Mouse (Mus musculus) limb, embryonic 11.5 days (tissue): Measurements from ENCODE around the gene Zfp775. TPM values are rescaled to one million over a fixed set of nuclear protein-coding genes. Genes with fewer than 3 reads are reported as not detected.
"Not testable (repeated sequence)": the region's sequence is repeated elsewhere in the genome, so short reads cannot be mapped to it uniquely, and the experiment has no call there.

Experiments
- ATAC-seq: fragments of 200-750 bp; cut with Nextera tagmentation; 2 replicates; pipeline ENCODE4 v1.8.0; 2017; ENCODE audit warnings: low read depth; ENCODE audit not compliant: insufficient number of reproducible peaks, low FRiP score, low TSS enrichment
- DNase-seq: peaks from one replicate; pipeline ENCODE4 v3.0.0-alpha.2; 2015; ENCODE audit warnings: low spot score
- H3K27ac ChIP-seq: fragments of 300-500 bp; sonication (generic); replicated peaks from 2 replicates; pipeline ENCODE4 v1.5.1; 2014; ENCODE audit warnings: low read depth, mild to moderate bottlenecking, low read length
- H3K27me3 ChIP-seq: fragments of 300-500 bp; sonication (generic); 2 replicates; pipeline ENCODE4 v1.6.1; 2014; ENCODE audit warnings: mild to moderate bottlenecking, low read length, mixed read lengths; ENCODE audit not compliant: control insufficient read depth, insufficient read depth
- H3K36me3 ChIP-seq: fragments of 300-500 bp; sonication (generic); 2 replicates; pipeline ENCODE4 v1.6.1; 2014; ENCODE audit warnings: mild to moderate bottlenecking, low read length, moderate library complexity, mixed read lengths; ENCODE audit not compliant: control insufficient read depth, insufficient read depth
- H3K4me1 ChIP-seq: fragments of 300-500 bp; sonication (generic); 2 replicates; pipeline ENCODE4 v1.6.1; 2014; ENCODE audit warnings: low read length, mixed read lengths; ENCODE audit not compliant: control insufficient read depth, insufficient read depth
- H3K4me2 ChIP-seq: fragments of 300-500 bp; sonication (generic); 2 replicates; pipeline ENCODE4 v1.6.1; 2014; ENCODE audit warnings: low read depth, mild to moderate bottlenecking, moderate library complexity; ENCODE audit not compliant: severe bottlenecking
- H3K4me3 ChIP-seq: fragments of 300-500 bp; sonication (generic); 2 replicates; pipeline ENCODE4 v1.5.1; 2014; ENCODE audit warnings: low read depth, low read length
- H3K9ac ChIP-seq: fragments of 300-500 bp; sonication (generic); 2 replicates; pipeline ENCODE4 v1.6.1; 2014; ENCODE audit warnings: mild to moderate bottlenecking, low read length
- H3K9me3 ChIP-seq: fragments of 300-500 bp; sonication (generic); 2 replicates; pipeline ENCODE4 v1.6.1; 2016; ENCODE audit warnings: low read length; ENCODE audit not compliant: control insufficient read depth
- WGBS: fragments of 180-500 bp; shearing (Covaris S2); extraction: QIAGEN DNeasy Blood & Tissue Kit; methylation state at CpG from one replicate; pipeline ENCODE4 v1.1.7; 2014; 5-methylcytosine and 5-hydroxymethylcytosine counted together
- polyA plus RNA-seq: library from polyadenylated mRNA; unstranded; fragments of >200 nt; fragmentation: Nextera tagmentation; extraction: Ambion mirVana; gene quantifications from 2 replicates; pipeline ENCODE4 v1.2.1, GENCODE M21; 2014

The Zfp775 gene
- polyA plus RNA-seq, 1 experiment from 2014 or later: 9.8 TPM

GRCm38 (mm10) chr6:48613464-48613863, 11.6 kb downstream of the Zfp775 start:
- no peaks in the 10 kb centered on the region for H3K27me3 ChIP-seq
- 88% methylated on average over 4 of the region's 4 CpGs for WGBS
- no peak overlapping the region for H3K9ac ChIP-seq
- H3K4me3 ChIP-seq: no peak overlapping the region
- no peaks in the 10 kb centered on the region for H3K9me3 ChIP-seq
- H3K4me2 ChIP-seq: no peak overlapping the region
- 0 out of 2 replicates have a peak, but pooled peaks cover 2% of the 10 kb centered on the region for H3K36me3 ChIP-seq
- H3K27ac ChIP-seq: no peak overlapping the region
- H3K4me1 ChIP-seq: no peaks in the 10 kb centered on the region
- DNase-seq: no peak
- no peak for ATAC-seq

GRCm38 (mm10) chr6:48614756-48615155, 12.9 kb downstream of the Zfp775 start:
- DNase-seq (no peak), ATAC-seq (no peak)
- H3K36me3 ChIP-seq: peaks cover 6% of the 10 kb centered on the region; the same call in 1 of the 2 replicates
- H3K4me3 ChIP-seq: no peak overlapping the region
- H3K4me1 ChIP-seq: no peaks in the 10 kb centered on the region
- WGBS: 91% methylated on average over 5 of the region's 5 CpGs
- H3K27ac ChIP-seq: no peak overlapping the region
- no peak overlapping the region for H3K9ac ChIP-seq
- H3K4me2 ChIP-seq: no peak overlapping the region
- H3K27me3 ChIP-seq: no peaks in the 10 kb centered on the region
- no peaks in the 10 kb centered on the region for H3K9me3 ChIP-seq

GRCm38 (mm10) chr6:48620031-48620430, 18.2 kb downstream of the Zfp775 start:
- no peak for DNase-seq
- no peak overlapping the region for H3K4me2 ChIP-seq
- no peaks in the 10 kb centered on the region for H3K9me3 ChIP-seq
- 90% methylated on average over 30 of the region's 30 CpGs for WGBS
- no peak overlapping the region for H3K27ac ChIP-seq
- H3K9ac ChIP-seq: 0 out of 2 replicates have a peak overlapping the region, but pooled peaks have one; percentile 12
- H3K4me1 ChIP-seq: no peaks in the 10 kb centered on the region
- no peak for ATAC-seq
- peaks cover 12% of the 10 kb centered on the region for H3K36me3 ChIP-seq
- H3K4me3 ChIP-seq: no peak overlapping the region
- no peaks in the 10 kb centered on the region for H3K27me3 ChIP-seq

- H3K4me1 ChIP-seq, H3K27ac ChIP-seq, H3K27me3 ChIP-seq, H3K4me3 ChIP-seq, H3K9ac ChIP-seq, H3K9me3 ChIP-seq, ATAC-seq, DNase-seq, H3K4me2 ChIP-seq: not testable (repeated sequence)
- WGBS: 87% methylated on average over 8 of the region's 8 CpGs
- peaks cover 12% of the 10 kb centered on the region for H3K36me3 ChIP-seq
Measured at GRCm38 (mm10) chr6:48622186-48622843, 20.5 kb downstream of the Zfp775 start.

- 42% methylated on average over 1 of the region's 1 CpGs for WGBS
- H3K27ac ChIP-seq: no peak overlapping the region
- ATAC-seq (no peak), DNase-seq (no peak)
- H3K9ac ChIP-seq: no peak overlapping the region
- H3K9me3 ChIP-seq: no peaks in the 10 kb centered on the region
- H3K36me3 ChIP-seq: peaks cover 12% of the 10 kb centered on the region
- H3K4me2 ChIP-seq: no peak overlapping the region
- no peak overlapping the region for H3K4me3 ChIP-seq
- H3K27me3 ChIP-seq: peaks cover 10% of the 10 kb centered on the region
- no peaks in the 10 kb centered on the region for H3K4me1 ChIP-seq
Measured at GRCm38 (mm10) chr6:48623460-48623859, 21.6 kb downstream of the Zfp775 start.

GRCm38 (mm10) chr6:48626464-48626863, 24.6 kb downstream of the Zfp775 start, which contains the start of gene AI854703:
Gene AI854703 (plus strand): TSS chr6:48626764.
- DNase-seq (no peak), ATAC-seq (no peak)
- Histone ChIP-seq H3K4me1 (peaks cover 5% of the 10 kb centered on the region), H3K36me3 (no peaks in the 10 kb centered on the region), H3K9ac (peak within 1 kb of the TSS; percentile 47; the same call in 1 of the 2 replicates), H3K9me3 (no peaks in the 10 kb centered on the region), H3K4me3 (peak within 1 kb of the TSS; percentile 46), H3K4me2 (peak within 1 kb of the TSS; percentile 77), H3K27me3 (peaks cover 26% of the 10 kb centered on the region), H3K27ac (no peak within 1 kb of the TSS)
- WGBS: 30% methylated on average over 8 of the region's 8 CpGs

GRCm38 (mm10) chr6:48626984-48627383, 25.1 kb downstream of the Zfp775 start:
- peaks cover 5% of the 10 kb centered on the region for H3K4me1 ChIP-seq
- H3K27ac ChIP-seq: no peak overlapping the region
- DNase-seq (peak; percentile 74), ATAC-seq (0 out of 2 replicates have a peak, but pooled peaks have one; percentile 29)
- H3K4me3 ChIP-seq: peak overlapping the region; percentile 46
- WGBS: under 1% methylated on average over 32 of the region's 32 CpGs
- peaks cover 26% of the 10 kb centered on the region for H3K27me3 ChIP-seq
- H3K9ac ChIP-seq: peak overlapping the region; percentile 47; the same call in 1 of the 2 replicates
- no peaks in the 10 kb centered on the region for H3K36me3 ChIP-seq
- H3K9me3 ChIP-seq: no peaks in the 10 kb centered on the region
- peak overlapping the region; percentile 77 for H3K4me2 ChIP-seq

GRCm38 (mm10) chr6:48627511-48627924, 25.7 kb downstream of the Zfp775 start:
- Histone ChIP-seq H3K9me3 (no peaks in the 10 kb centered on the region), H3K4me3 (peak overlapping the region; percentile 46), H3K9ac (peak overlapping the region; percentile 47; the same call in 1 of the 2 replicates), H3K4me1 (peaks cover 5% of the 10 kb centered on the region), H3K36me3 (no peaks in the 10 kb centered on the region), H3K27me3 (peaks cover 26% of the 10 kb centered on the region), H3K4me2 (peak overlapping the region; percentile 77), H3K27ac (no peak overlapping the region)
- WGBS: 3% methylated on average over 7 of the region's 7 CpGs
- DNase-seq: no peak
- no peak for ATAC-seq
